Mouse (Mus musculus) MEL (cell line): ENCODE measurements around the gene Adar. TPM values are rescaled to one million over a fixed set of nuclear protein-coding genes. Genes with fewer than 3 reads are reported as not detected.

ENCODE experiments used
- DNase-seq: peaks from one replicate; pipeline ENCODE4 v3.0.0; 2011; ENCODE audit warnings: low read depth, low spot score
- H3K27ac ChIP-seq: 2 replicates; pipeline ENCODE4 v1.5.1; 2012; ENCODE audit warnings: low read depth, mild to moderate bottlenecking, control low read depth, low read length, moderate library complexity; ENCODE audit not compliant: control insufficient read depth
- H3K27me3 ChIP-seq, 2 experiments: fragments of 150-350 bp in 1 of 2; sonication (generic) in 1 of 2; 2 replicates each; pipeline ENCODE4 v1.6.1; 2012; ENCODE audit warnings: low read length in 2 of 2, mild to moderate bottlenecking in 2 of 2, improper control_type of control experiment in 1 of 2, moderate library complexity in 1 of 2; ENCODE audit not compliant: insufficient read depth in 2 of 2, control insufficient read depth in 1 of 2
- H3K36me3 ChIP-seq, 2 experiments: 2 replicates each; pipeline ENCODE4 v1.6.1; 2012 to 2014; ENCODE audit warnings: low read length in 2 of 2, improper control_type of control experiment in 1 of 2, inconsistent platforms in 1 of 2, mild to moderate bottlenecking in 1 of 2; ENCODE audit not compliant: insufficient read depth in 2 of 2, control insufficient read depth in 1 of 2
- H3K4me1 ChIP-seq, 2 experiments: fragments of 150-350 bp in 1 of 2; sonication (generic) in 1 of 2; 2 replicates each; pipeline ENCODE4 v1.6.1; 2012; ENCODE audit warnings: low read length in 2 of 2, improper control_type of control experiment in 1 of 2, mild to moderate bottlenecking in 1 of 2; ENCODE audit not compliant: insufficient read depth in 2 of 2, control insufficient read depth in 1 of 2
- H3K4me3 ChIP-seq, 2 experiments: fragments of 150-350 bp in 1 of 2; sonication (generic) in 1 of 2; 2 replicates each; pipeline ENCODE4 v1.5.1; 2012; ENCODE audit warnings: low read depth in 2 of 2, low read length in 2 of 2, mild to moderate bottlenecking in 2 of 2, moderate library complexity in 2 of 2, control low read depth in 1 of 2, improper control_type of control experiment in 1 of 2; ENCODE audit not compliant: control insufficient read depth in 1 of 2, insufficient read depth in 1 of 2
- H3K79me2 ChIP-seq: 2 replicates; pipeline ENCODE4 v1.6.1; 2012; ENCODE audit warnings: mild to moderate bottlenecking, low read length, moderate library complexity; ENCODE audit not compliant: control insufficient read depth, poor library complexity, insufficient read depth
- H3K9ac ChIP-seq: 2 replicates; pipeline ENCODE4 v1.6.1; 2012; ENCODE audit warnings: low read depth, mild to moderate bottlenecking, control low read depth, low read length, moderate library complexity; ENCODE audit not compliant: control insufficient read depth, poor library complexity, severe bottlenecking
- H3K9me3 ChIP-seq: fragments of 150-350 bp; sonication (generic); replicated peaks from 2 replicates; pipeline ENCODE4 v1.6.1; 2012; ENCODE audit warnings: mild to moderate bottlenecking, low read length, improper control_type of control experiment, moderate library complexity; ENCODE audit not compliant: insufficient read depth
- CHD2 ChIP-seq: IDR thresholded peaks from 2 replicates; pipeline ENCODE4 v1.6.1; 2011; ENCODE audit warnings: low read length, improper control_type of control experiment
- E2F4 ChIP-seq: IDR thresholded peaks from 2 replicates; pipeline ENCODE4 v1.6.1; 2011; ENCODE audit warnings: low read depth, low read length, improper control_type of control experiment, borderline replicate concordance
- EP300 ChIP-seq, 2 experiments: IDR thresholded peaks; 2 replicates each; pipeline ENCODE4 v1.6.1; 2011; ENCODE audit warnings: improper control_type of control experiment in 2 of 2, low read length in 2 of 2, low read depth in 1 of 2, mild to moderate bottlenecking in 1 of 2
- GABPA ChIP-seq: IDR thresholded peaks from 2 replicates; pipeline ENCODE4 v1.6.1; 2012; ENCODE audit warnings: low read depth, mild to moderate bottlenecking, inconsistent platforms, low read length, improper control_type of control experiment, moderate library complexity
- GATA1 ChIP-seq: IDR thresholded peaks from 2 replicates; pipeline ENCODE4 v1.6.1; 2011; ENCODE audit warnings: low read depth, low read length, improper control_type of control experiment
- HCFC1 ChIP-seq: IDR thresholded peaks from 2 replicates; pipeline ENCODE4 v1.6.1; 2012; ENCODE audit warnings: low read depth, mild to moderate bottlenecking, inconsistent platforms, low read length, improper control_type of control experiment, moderate library complexity
- MAX ChIP-seq: IDR thresholded peaks from 2 replicates; pipeline ENCODE4 v1.6.1; 2011; ENCODE audit warnings: low read length, improper control_type of control experiment
- MXI1 ChIP-seq: IDR thresholded peaks from 2 replicates; pipeline ENCODE4 v1.6.1; 2011; ENCODE audit warnings: mild to moderate bottlenecking, low read depth, low read length, improper control_type of control experiment
- MYC ChIP-seq: IDR thresholded peaks from 2 replicates; pipeline ENCODE4 v1.6.1; 2011; ENCODE audit warnings: low read depth, mild to moderate bottlenecking, low read length, improper control_type of control experiment, moderate library complexity
- NELFE ChIP-seq: IDR thresholded peaks from 2 replicates; pipeline ENCODE4 v1.6.1; 2011; ENCODE audit warnings: low read depth, low read length, improper control_type of control experiment
- POLR2AphosphoS5 ChIP-seq: IDR thresholded peaks from 2 replicates; pipeline ENCODE4 v1.6.1; 2012; ENCODE audit warnings: low read depth, borderline replicate concordance, mild to moderate bottlenecking, inconsistent platforms, low read length, moderate library complexity, mixed read lengths
- RCOR1 ChIP-seq: IDR thresholded peaks from 2 replicates; pipeline ENCODE4 v1.6.1; 2012; ENCODE audit warnings: low read depth, mild to moderate bottlenecking, inconsistent platforms, low read length, improper control_type of control experiment
- SIN3A ChIP-seq: IDR thresholded peaks from 2 replicates; pipeline ENCODE4 v1.6.1; 2012; ENCODE audit warnings: low read length, improper control_type of control experiment, inconsistent platforms
- SMC3 ChIP-seq: IDR thresholded peaks from 2 replicates; pipeline ENCODE4 v1.6.1; 2011; ENCODE audit warnings: low read depth, low read length, improper control_type of control experiment
- TAL1 ChIP-seq: IDR thresholded peaks from 2 replicates; pipeline ENCODE4 v1.6.1; 2012; ENCODE audit warnings: mild to moderate bottlenecking, inconsistent platforms, low read length, moderate library complexity, mixed read lengths
- UBTF ChIP-seq: IDR thresholded peaks from 2 replicates; pipeline ENCODE4 v1.6.1; 2012; ENCODE audit warnings: low read depth, mild to moderate bottlenecking, inconsistent platforms, low read length, improper control_type of control experiment, moderate library complexity, borderline replicate concordance; ENCODE audit not compliant: insufficient read depth
- USF1 ChIP-seq: IDR thresholded peaks from 2 replicates; pipeline ENCODE4 v1.6.1; 2014; ENCODE audit warnings: low read depth, mild to moderate bottlenecking, inconsistent platforms, low read length, improper control_type of control experiment, moderate library complexity
- ZNF384 ChIP-seq: IDR thresholded peaks from 2 replicates; pipeline ENCODE4 v1.6.1; 2012; ENCODE audit warnings: low read depth, mild to moderate bottlenecking, inconsistent platforms, low read length, improper control_type of control experiment
- polyA plus RNA-seq, 2 experiments: library from polyadenylated mRNA; stranded (reverse) in 1 of 2; unstranded in 1 of 2; fragments of >175 nt in 1 of 2; fragments of >200 nt in 1 of 2; gene quantifications; 2 replicates each; pipeline versions ENCODE4 v1.2.1 to v1.2.4; 2012; ENCODE audit warnings: low replicate concordance in 2 of 2, low read depth in 1 of 2; ENCODE audit not compliant: insufficient read length in 2 of 2, insufficient read depth in 1 of 2, missing spikeins in 1 of 2
- total RNA-seq: library from RNA; depleted of rRNA; stranded (reverse); fragments of 300-350 nt; gene quantifications from 2 replicates; pipeline ENCODE4 v1.2.3, GENCODE M21; 2012

The Adar gene
- total and polyA plus RNA-seq, 3 experiments = 26.7 to 124 (median 45.1) TPM

DNA sequence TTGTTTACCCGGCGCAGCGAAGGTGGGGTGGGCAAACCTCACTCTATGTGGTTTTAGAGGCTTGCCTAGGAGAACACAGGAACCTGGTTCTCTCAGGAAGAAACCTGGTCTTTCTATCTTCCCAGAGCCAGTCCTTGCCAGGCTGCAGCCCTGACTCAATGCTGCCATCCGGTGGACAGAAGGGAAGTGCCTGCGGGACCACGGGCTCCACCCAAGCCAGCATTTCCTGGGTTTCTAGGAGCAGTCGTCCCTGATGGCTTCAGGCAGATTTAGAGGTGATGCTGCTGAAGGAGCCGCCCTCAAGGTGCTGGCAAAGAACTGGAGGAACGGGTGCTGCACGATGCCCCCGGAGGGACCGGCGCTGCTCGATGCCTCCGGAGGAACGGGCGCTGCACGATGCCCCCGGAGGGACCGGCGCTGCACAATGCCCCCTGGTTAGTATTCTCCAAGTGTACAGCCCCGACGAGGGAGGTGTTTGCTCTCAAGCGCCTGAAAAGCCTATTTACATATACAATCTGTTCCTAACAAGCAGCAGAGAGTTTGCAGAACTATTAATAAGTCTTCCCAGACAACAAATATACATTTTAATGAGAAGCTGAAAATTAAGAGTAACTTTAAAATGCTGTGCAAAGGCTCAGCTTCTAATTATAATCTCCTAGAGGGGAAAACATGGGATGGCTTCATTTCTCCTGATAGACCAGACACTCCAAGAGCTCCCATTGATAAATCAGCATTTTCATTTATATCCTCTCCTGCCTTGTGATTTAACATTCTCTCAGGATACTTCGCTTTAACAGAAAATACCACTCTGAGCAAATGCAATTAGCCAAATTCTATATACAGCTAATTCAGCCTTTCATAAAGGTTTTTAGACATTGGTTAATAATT is 25.9 kb upstream of the Adar start (continued):
- TF ChIP-seq GATA1 (no peak), MYC (no peak), MXI1 (no peak), SIN3A (no peak), EP300 (IDR thresholded peaks at IDR 0.05; ENCODE audit: low read depth in 1 of 2, low read length in 2 of 2) (no peak), RCOR1 (no peak), SMC3 (peak; percentile 98), MAX (no peak), CHD2 (no peak), USF1 (no peak), TAL1 (no peak), ZNF384 (no peak), POLR2AphosphoS5 (no peak)

- H3K36me3 ChIP-seq = no peaks in the 10 kb centered on the region
- no peak overlapping the region for H3K27ac ChIP-seq
- TF ChIP-seq E2F4 (no peak), GABPA (no peak), NELFE (no peak), UBTF (no peak), HCFC1 (no peak), MYC (no peak)
- TF ChIP-seq, all 39 proteins: peak for 0
- Histone ChIP-seq H3K27me3 (peaks cover 8% of the 10 kb centered on the region in 2 experiments), H3K9ac (no peak overlapping the region), H3K4me1 (peaks cover 0 to 4% of the 10 kb centered on the region in 2 experiments; a peak in 2 of 4 replicates), H3K4me3 (no peak overlapping the region), H3K9me3 (no peaks in the 10 kb centered on the region), H3K79me2 (no peaks in the 10 kb centered on the region)
- DNase-seq = no peak
Observed at GRCm38 (mm10) chr3:89691776-89692175, 23.0 kb upstream of the Adar start.
